Mouse (Mus musculus) lung, postnatal 0 days (tissue): ENCODE data around the gene Dqx1.

Experiments used
- CTCF ChIP-seq: IDR thresholded peaks from 2 replicates; pipeline ENCODE4 v1.5.1; 2016; ENCODE audit warnings: antibody characterized with exemption, mild to moderate bottlenecking
- EP300 ChIP-seq: IDR thresholded peaks from 2 replicates; pipeline ENCODE4 v1.6.1; 2016; ENCODE audit warnings: antibody characterized with exemption, mild to moderate bottlenecking, control low read depth

- TF ChIP-seq EP300, result no peak
- no peak for TF ChIP-seq CTCF
These were observed 14.1 kb upstream of the Dqx1 start for GRCm38 (mm10) chr6:83043561-83043960.
